Mouse (Mus musculus): ENCODE measurements at regions not wholly inside any gene's neighbourhood (a gene's known extent, or its start where the extent isn't known, plus 50 kb on each side); places are given as distances from the start of the nearest gene placed in this dataset.
A peak's percentile ranks its signal among the peaks of the same experiment; 100 is the strongest.

DNA sequence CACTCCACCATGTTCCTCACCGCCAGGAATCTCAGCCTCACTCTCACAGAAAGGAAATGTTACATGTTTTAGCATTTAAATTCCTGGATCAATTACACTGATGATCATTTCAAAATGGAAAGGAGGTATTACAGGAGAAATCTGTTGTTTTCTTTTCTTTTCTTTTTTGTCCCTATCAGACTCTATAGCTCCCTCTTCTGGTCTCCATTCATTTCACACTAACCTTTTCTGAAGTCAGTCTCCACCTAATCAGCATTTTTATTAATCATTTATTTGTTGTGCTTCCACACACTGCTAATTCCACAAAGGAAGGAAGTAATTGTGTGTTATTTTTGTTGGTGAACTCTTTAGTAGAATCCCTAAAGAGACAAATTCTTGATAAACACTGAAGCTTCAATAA lies 130.5 kb upstream of the Car10 start:
- H3K4me3 ChIP-seq (replicated peaks): no peak overlapping the region
- whole genome bisulfite sequencing: 59% methylated on average over 1 of the region's 1 CpGs
- ATAC-seq: no peak
- H3K27me3 ChIP-seq (replicated peaks): no peaks in the 10 kb centered on the region
- H3K27ac ChIP-seq: no peak overlapping the region
- H3K36me3 ChIP-seq: no peaks in the 10 kb centered on the region
- H3K9me3 ChIP-seq: no peaks in the 10 kb centered on the region
- no peak overlapping the region for H3K9ac ChIP-seq
- H3K4me1 ChIP-seq (replicated peaks): no peaks in the 10 kb centered on the region
- H3K4me2 ChIP-seq (replicated peaks): no peak overlapping the region

DNA sequence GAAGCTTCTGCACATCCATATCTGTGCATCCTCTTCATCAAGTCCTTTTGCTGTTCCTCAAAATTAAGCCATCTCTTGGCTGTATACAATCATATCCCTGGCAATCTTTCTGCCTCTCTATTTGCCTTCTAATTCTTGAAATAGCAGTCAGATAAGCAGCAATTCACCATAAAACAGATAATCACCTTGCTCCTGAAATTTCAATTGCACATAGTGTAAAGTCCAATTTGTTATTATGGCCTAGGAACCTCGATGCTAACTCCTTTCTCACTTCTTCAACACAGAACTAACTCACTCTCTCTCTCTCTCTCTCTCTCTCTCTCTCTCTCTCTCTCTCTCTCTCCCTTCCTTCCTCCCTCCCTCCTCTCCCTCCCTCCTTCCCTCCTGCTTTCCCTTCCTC lies 98.2 kb upstream of the Car10 start:
- Histone ChIP-seq H3K9me3 (no peaks in the 10 kb centered on the region), H3K9ac (no peak overlapping the region), H3K27me3 (replicated peaks) (no peaks in the 10 kb centered on the region), H3K36me3 (no peaks in the 10 kb centered on the region), H3K4me3 (replicated peaks) (no peak overlapping the region), H3K27ac (no peak overlapping the region), H3K4me1 (replicated peaks) (no peaks in the 10 kb centered on the region), H3K4me2 (replicated peaks) (no peak overlapping the region)
- ATAC-seq: peak; percentile 74
- WGBS: 52% methylated on average over 1 of the region's 1 CpGs

DNA sequence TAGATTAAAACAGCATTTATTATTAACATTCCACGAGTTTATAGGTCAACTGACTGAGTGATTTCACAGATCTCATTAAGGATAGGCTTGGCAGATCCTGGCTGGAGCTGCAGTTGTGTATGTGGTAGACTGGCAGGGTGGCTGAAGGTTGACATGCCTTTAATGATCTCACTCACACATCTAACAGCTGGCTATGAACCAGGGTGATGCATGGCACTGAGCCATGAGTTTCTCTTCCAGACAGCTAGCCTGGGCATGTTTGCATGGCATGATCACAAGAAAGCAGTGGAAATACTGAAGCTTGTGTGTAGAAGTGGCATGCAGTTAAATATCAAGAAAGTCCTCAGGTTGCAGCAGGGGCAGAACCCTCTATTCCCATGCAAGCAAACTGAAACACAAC lies 91.8 kb upstream of the Car10 start:
- no peaks in the 10 kb centered on the region for H3K36me3 ChIP-seq
- no peak overlapping the region for H3K9ac ChIP-seq
- no peaks in the 10 kb centered on the region for H3K4me1 ChIP-seq (replicated peaks)
- H3K4me3 ChIP-seq (replicated peaks): no peak overlapping the region
- no peak overlapping the region for H3K27ac ChIP-seq
- no peaks in the 10 kb centered on the region for H3K27me3 ChIP-seq (replicated peaks)
- no peaks in the 10 kb centered on the region for H3K9me3 ChIP-seq
- no peak for ATAC-seq
- 28% methylated on average over 1 of the region's 1 CpGs for WGBS
- no peak overlapping the region for H3K4me2 ChIP-seq (replicated peaks)

DNA sequence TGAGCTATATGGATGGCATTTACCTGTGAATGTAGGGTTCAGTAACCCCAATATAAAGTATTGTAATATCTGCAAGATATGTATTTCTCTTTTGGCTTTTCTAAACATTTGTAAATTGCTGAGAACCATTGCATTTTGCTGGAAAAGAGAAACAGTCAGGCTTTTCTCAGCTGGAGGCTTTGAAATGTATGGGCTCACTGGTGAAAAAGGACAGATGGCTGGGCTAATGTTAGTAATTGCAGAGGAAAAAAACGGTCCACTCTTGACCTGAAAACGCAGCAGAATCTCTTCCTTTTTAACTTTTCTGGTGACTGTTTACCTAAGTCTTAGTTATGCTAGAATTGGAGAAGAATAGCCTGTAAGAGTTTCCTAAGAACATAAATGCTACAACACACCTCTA lies 71.8 kb upstream of the Car10 start:
- H3K36me3 ChIP-seq: no peaks in the 10 kb centered on the region

DNA sequence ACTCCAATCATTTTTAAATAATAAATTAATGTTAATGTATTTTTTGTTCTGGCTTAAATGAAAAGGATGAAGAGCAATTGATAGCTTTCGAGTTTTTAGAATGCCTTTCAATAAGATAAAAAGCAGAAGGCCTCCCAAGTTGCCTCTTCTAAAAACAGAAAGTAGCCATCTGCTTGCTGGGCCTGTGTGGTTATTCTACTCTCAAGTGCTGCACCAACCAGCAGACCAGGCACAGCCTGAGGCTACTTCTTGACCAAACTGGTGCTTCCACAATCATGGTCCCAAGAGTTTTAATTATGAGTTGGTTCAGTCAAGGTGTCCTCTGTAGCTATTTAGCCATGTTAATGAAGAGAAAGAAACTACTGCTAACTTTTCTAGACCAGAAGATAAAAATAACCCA lies 62.3 kb upstream of the Car10 start:
- ATAC-seq: no peak

More for the DNA sequence above, 71.8 kb upstream of the Car10 start:
- Histone ChIP-seq H3K9me3 (no peaks in the 10 kb centered on the region), H3K4me1 (replicated peaks) (no peaks in the 10 kb centered on the region), H3K9ac (no peak overlapping the region), H3K4me2 (replicated peaks) (no peak overlapping the region), H3K4me3 (replicated peaks) (no peak overlapping the region), H3K27ac (no peak overlapping the region), H3K27me3 (replicated peaks) (no peaks in the 10 kb centered on the region)
- no peak for ATAC-seq
- WGBS: 18% methylated on average over 2 of the region's 2 CpGs

DNA sequence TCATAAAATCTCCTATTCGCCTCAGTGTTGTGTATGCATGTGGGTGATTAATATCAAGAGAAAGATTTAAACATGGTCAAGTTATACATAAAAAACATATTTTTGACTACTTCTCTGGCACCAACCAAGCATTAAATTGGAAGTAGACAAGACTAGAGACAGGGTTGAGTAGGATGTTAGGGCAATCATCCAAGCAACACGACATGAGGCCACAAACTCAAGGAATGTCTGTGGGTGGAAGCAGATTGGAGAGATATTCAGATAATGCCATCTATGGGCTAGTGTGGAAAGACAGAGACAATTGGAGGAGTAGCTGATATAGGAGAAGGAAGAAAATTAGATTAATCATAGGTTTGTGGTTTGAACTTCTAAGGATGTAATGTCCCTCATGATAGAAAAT lies 60.0 kb upstream of the Car10 start:
- Histone ChIP-seq H3K9me3 (no peaks in the 10 kb centered on the region), H3K4me2 (replicated peaks) (no peak overlapping the region), H3K4me3 (replicated peaks) (no peak overlapping the region), H3K4me1 (replicated peaks) (no peaks in the 10 kb centered on the region), H3K27ac (no peak overlapping the region), H3K27me3 (replicated peaks) (no peaks in the 10 kb centered on the region), H3K36me3 (no peaks in the 10 kb centered on the region), H3K9ac (no peak overlapping the region)
- WGBS: 69% methylated on average over 2 of the region's 2 CpGs
- no peak for ATAC-seq

More for the DNA sequence above, 62.3 kb upstream of the Car10 start:
- no peaks in the 10 kb centered on the region for H3K9me3 ChIP-seq
- 82% methylated on average over 1 of the region's 1 CpGs for WGBS
- no peak overlapping the region for H3K9ac ChIP-seq
- H3K4me3 ChIP-seq (replicated peaks): no peak overlapping the region
- H3K4me2 ChIP-seq (replicated peaks): no peak overlapping the region
- H3K4me1 ChIP-seq (replicated peaks): no peaks in the 10 kb centered on the region
- no peak overlapping the region for H3K27ac ChIP-seq
- H3K27me3 ChIP-seq (replicated peaks): no peaks in the 10 kb centered on the region
- no peaks in the 10 kb centered on the region for H3K36me3 ChIP-seq

DNA sequence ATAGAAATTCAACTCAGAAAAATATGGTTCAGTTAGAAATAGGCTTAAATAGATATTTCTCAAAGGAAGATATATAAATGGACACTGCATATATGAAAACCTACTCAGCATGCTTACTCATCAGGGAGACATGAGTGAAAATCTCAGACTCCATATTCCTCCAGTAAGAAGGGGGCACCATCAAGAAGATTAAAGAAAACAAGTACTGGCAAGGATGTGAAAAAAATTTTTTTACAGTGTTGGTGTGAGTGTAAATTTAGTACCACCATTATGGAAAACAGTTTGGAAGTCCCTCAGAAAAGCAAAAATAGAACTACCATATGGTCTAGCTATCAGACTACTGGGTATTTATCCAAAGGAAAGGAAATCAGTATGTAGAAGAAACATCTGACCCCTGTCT lies 58.5 kb upstream of the Car10 start:
- Histone ChIP-seq H3K4me3 (replicated peaks) (no peak overlapping the region), H3K36me3 (no peaks in the 10 kb centered on the region), H3K4me2 (replicated peaks) (no peak overlapping the region), H3K27me3 (replicated peaks) (no peaks in the 10 kb centered on the region), H3K27ac (no peak overlapping the region), H3K9ac (no peak overlapping the region), H3K4me1 (replicated peaks) (no peaks in the 10 kb centered on the region), H3K9me3 (no peaks in the 10 kb centered on the region)
- no peak for ATAC-seq

DNA sequence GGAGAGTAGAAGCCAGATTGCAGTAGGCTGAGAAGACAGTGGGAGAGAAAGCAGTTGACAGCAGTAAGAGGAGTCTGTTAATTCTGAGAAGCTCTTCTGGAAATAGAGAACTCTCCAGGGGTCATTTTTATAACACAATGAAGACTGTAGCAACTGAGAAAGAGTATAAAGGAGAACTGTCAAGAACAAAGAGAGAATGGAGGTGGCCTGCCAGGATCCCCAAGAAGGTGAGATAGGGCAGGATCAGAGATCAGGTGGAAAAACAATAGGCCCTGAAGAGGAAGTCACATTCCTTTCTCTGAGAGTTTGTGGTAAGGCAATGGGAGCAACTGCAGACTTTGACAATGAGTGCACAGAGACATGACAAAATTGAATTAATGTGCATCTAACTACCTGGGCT lies 57.0 kb upstream of the Car10 start:
- Histone ChIP-seq H3K4me3 (replicated peaks) (no peak overlapping the region), H3K27me3 (replicated peaks) (no peaks in the 10 kb centered on the region), H3K27ac (no peak overlapping the region), H3K36me3 (no peaks in the 10 kb centered on the region), H3K9me3 (no peaks in the 10 kb centered on the region), H3K9ac (no peak overlapping the region), H3K4me1 (replicated peaks) (no peaks in the 10 kb centered on the region), H3K4me2 (replicated peaks) (no peak overlapping the region)
- no peak for ATAC-seq

DNA sequence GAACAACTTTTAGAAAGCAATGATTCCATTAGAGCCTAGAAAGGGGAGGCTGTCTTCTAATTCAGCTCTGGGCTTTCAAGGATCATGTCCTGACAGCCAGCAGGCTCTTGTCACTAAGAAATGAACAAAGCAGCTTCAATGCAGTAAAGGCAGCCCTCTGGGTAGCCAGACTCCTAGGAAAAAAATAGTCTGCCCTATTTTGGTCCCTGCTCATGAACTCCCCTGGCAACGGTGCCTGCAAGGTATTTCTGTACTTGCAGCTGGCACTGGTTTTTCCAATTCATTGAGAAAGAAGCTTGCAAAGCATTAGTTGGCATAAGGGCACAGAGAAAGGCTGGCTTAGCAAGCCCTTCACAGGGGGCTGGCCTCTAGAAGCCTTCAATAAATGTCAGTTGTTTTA lies 52.8 kb upstream of the Car10 start:
- 72% methylated on average over 1 of the region's 1 CpGs for WGBS
- H3K9me3 ChIP-seq: no peaks in the 10 kb centered on the region
- H3K4me3 ChIP-seq (replicated peaks): no peak overlapping the region
- no peak overlapping the region for H3K9ac ChIP-seq
- H3K4me1 ChIP-seq (replicated peaks): no peaks in the 10 kb centered on the region
- no peak overlapping the region for H3K4me2 ChIP-seq (replicated peaks)
- H3K27me3 ChIP-seq (replicated peaks): no peaks in the 10 kb centered on the region
- no peaks in the 10 kb centered on the region for H3K36me3 ChIP-seq
- no peak overlapping the region for H3K27ac ChIP-seq
- ATAC-seq: no peak
